Mouse (Mus musculus) 3134 (cell line): Measurements from ENCODE around the gene Slk.

Source experiments
- DNase-seq: peaks from one replicate; pipeline ENCODE4 v3.0.0-alpha.2; 2011; ENCODE audit warnings: low spot score; ENCODE audit not compliant: insufficient read length; ENCODE audit errors: extremely low read depth

Slk gene

GRCm38 (mm10) chr19:47650366-47651159, 71.1 kb downstream of the Slk start:
- DNase-seq, result no peak

- DNase-seq, result no peak
Measured at GRCm38 (mm10) chr19:47651160-47651480, 71.6 kb downstream of the Slk start.

GRCm38 (mm10) chr19:47652255-47652654, 72.8 kb downstream of the Slk start:
- DNase-seq, result no peak

GRCm38 (mm10) chr19:47653173-47653572, 73.7 kb downstream of the Slk start:
- no peak for DNase-seq

GRCm38 (mm10) chr19:47654896-47655295, 75.4 kb downstream of the Slk start:
- DNase-seq, result peak; percentile 57

- peak; percentile 61 for DNase-seq
Measured at GRCm38 (mm10) chr19:47658914-47659535, 79.5 kb downstream of the Slk start.

- DNase-seq, result peak; percentile 58
Measured at GRCm38 (mm10) chr19:47659765-47660408, 80.4 kb downstream of the Slk start.

GRCm38 (mm10) chr19:47667601-47668000, 88.1 kb downstream of the Slk start:
- DNase-seq, result no peak

GRCm38 (mm10) chr19:47668399-47668798, 88.9 kb downstream of the Slk start:
- no peak for DNase-seq

GRCm38 (mm10) chr19:47674419-47674818, 94.9 kb downstream of the Slk start:
- DNase-seq, result peak; percentile 20

- DNase-seq, result no peak
Measured at GRCm38 (mm10) chr19:47678675-47679074, 99.2 kb downstream of the Slk start.

GRCm38 (mm10) chr19:47689592-47689991, 110.1 kb downstream of the Slk start:
- DNase-seq, result no peak

GRCm38 (mm10) chr19:47691994-47692393, 112.5 kb downstream of the Slk start, which contains the start of gene Col17a1:
Gene Col17a1 (minus strand): TSS chr19:47692094.
- no peak for DNase-seq
